Mouse (Mus musculus) myocyte (in vitro differentiated cells): ENCODE results near the gene Psmb1.

Source experiments
- MAX ChIP-seq: IDR thresholded peaks from one replicate; pipeline ENCODE4 v1.6.1; 2011; ENCODE audit warnings: low read depth, mild to moderate bottlenecking, control low read depth
- POLR2A ChIP-seq: IDR thresholded peaks from one replicate; pipeline ENCODE4 v1.6.1; 2011; ENCODE audit warnings: low read depth, mild to moderate bottlenecking, control low read depth, moderate library complexity; ENCODE audit not compliant: insufficient read length

DNA sequence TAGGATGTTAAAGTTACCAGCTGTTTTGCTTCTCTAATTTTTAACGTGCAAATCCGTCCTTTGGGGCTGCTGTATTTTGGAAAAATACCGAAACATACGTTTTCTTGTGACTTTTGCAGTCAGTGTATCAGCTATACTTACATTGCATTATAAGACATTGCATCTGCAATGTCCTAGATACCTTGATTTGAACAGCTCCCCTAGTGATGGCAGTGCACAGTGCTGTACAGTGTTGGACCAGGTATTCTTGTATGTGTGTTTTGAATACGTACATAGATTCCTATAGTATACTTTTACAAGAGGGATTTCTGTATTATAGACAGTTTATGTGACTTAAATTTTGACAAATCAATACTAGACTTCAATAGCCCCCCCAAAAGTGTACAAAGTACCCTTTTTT lies 18.6 kb upstream of the Psmb1 start:
- no peak for TF ChIP-seq MAX
- TF ChIP-seq POLR2A, result no peak
